Mouse (Mus musculus): ENCODE data around the gene Sirt7.

Gene Sirt7

GRCm38 (mm10) chr11:120641255-120641654 lies 16.2 kb upstream of the Sirt7 start:
- peak in 1 of 2 experiments; percentile 59 for DNase-seq (ENCODE audit: low spot score in 2 of 2)

GRCm38 (mm10) chr11:120634810-120635209 lies 9.8 kb upstream of the Sirt7 start:
- DNase-seq (ENCODE audit: low spot score in 2 of 2): no peak

DNA sequence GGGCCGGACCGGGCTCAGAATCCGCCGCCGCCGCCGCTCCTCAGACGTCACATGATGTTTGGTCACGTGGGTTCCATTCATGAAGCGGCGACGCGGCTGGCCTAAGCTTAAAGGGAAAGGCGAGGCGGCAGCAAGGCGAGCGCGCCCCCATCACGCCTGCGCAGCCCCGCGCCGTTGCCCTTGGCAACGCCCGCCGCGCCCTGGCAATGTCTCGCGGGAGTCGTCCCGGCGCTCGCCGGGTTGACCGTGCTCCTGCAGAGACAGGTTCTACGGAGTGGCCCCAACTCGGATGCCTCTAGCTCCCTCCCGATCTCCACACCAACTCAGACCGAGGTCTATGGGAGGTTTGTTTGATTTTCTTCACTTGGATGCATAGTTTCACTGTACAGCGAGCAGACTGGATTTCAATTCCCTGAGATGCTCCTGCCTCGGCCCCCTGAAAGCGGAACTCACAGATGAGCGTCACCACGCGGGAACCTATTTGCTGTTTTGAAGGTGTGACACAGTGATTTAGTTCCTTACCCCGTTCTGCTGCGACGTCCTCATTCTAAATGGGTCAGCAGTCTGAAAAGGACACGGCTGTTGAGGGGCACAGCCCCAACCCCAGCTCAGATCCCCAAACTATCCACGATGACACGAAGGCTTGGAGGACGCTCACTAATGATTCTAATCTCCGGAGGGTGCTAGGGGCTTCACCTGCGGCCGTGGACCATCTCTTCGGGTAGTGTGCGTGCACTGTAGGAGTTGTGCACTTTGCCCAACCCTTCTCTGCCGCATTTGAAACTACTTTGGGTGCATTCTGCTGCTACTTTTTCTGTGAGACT lies 8.7 kb upstream of the Sirt7 start, which contains the start of gene Mafg:
TSS of gene Mafg (minus strand) at position 81 of the 824 bp plus-strand sequence.
- DNase-seq (ENCODE audit: low spot score in 2 of 2): peak; percentile 91 to 94

DNA sequence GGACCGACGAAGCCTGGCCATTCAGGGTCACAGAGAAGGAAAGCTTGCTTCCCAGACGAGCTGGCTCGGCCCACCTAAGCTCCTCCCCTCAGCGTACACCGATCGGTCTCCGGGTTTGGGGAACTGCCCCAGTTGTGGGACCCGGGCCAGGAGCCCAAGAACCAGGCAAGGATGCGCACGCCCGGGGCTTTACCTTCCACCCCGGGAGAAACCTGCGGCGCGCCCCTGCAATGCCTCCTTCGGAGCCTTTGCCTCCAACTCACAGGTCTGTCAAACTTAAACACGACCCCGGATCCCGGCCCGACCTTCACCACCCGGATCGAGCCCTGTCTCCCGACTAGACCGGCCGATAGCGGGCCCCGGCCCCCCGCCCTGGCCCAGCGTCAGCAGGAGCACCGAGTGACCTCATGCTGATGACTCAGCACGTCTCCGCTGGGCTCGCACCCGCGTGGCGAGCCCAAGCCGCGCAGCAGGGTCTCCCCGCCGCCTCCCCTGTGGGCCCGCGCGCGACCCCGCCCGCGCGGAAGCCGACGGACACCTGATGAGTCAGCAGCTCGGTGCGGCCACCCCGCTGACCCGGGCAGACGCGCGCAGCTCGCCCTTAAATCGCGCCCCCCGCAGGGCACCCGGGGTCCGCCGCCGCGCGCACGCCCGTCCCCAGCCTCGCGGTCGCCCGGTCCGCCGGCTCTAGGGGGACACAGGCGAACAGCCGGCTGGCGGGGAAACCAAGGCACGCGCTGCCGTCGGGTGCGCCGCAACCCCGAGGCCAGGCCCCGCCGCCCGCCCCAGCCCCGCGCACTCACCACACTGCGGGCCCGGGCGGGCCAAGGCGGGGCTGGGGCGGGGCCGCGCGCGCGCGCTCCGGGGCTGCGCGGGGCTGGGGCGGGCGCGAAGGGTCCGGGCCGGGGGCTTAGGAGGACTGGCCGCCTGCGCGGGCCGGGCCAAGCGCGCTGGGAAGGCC lies 7.8 kb upstream of the Sirt7 start:
- DNase-seq (ENCODE audit: low spot score in 2 of 2): peak; percentile 78 to 89

GRCm38 (mm10) chr11:120631726-120632448 lies 6.8 kb upstream of the Sirt7 start:
- peak; percentile 60 to 78 for DNase-seq (ENCODE audit: low spot score in 2 of 2)

GRCm38 (mm10) chr11:120630881-120631725 lies 6.1 kb upstream of the Sirt7 start:
- peak; percentile 30 to 71 for DNase-seq (ENCODE audit: low spot score in 2 of 2)

DNA sequence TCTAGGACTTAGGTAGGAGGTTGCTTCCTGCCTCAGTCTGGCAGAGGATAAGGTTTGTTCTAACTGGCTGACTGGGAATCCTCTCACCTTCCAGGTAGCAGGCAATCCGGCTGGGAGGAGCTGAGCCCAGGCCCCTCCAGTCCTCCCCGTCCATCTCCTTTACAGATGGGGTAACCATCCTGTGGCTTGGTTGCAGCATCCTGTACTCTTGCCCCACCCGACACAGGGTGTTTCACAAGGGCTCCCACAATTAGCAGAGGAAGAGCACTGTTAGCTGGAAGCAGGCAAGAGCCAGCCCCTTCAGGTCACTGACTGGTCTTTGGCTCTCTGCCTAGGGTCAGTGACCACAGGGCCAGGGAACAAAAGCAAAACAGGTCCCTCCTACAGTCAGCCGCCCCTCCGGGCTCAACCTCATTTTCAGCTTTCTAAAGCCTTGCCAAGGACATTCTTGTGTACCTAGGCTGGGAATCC lies 5.4 kb upstream of the Sirt7 start:
- peak; percentile 68 to 80 for DNase-seq (ENCODE audit: low spot score in 2 of 2)

GRCm38 (mm10) chr11:120629911-120630310 lies 4.9 kb upstream of the Sirt7 start:
- peak; percentile 82 to 90 for DNase-seq (ENCODE audit: low spot score in 2 of 2)

GRCm38 (mm10) chr11:120629341-120629730 lies 4.3 kb upstream of the Sirt7 start:
- peak; percentile 79 to 88 for DNase-seq (ENCODE audit: low spot score in 2 of 2)

- DNase-seq (ENCODE audit: low spot score in 2 of 2): peak in 1 of 2 experiments; percentile 67
Observed at GRCm38 (mm10) chr11:120628601-120629340, 3.7 kb upstream of the Sirt7 start.

DNA sequence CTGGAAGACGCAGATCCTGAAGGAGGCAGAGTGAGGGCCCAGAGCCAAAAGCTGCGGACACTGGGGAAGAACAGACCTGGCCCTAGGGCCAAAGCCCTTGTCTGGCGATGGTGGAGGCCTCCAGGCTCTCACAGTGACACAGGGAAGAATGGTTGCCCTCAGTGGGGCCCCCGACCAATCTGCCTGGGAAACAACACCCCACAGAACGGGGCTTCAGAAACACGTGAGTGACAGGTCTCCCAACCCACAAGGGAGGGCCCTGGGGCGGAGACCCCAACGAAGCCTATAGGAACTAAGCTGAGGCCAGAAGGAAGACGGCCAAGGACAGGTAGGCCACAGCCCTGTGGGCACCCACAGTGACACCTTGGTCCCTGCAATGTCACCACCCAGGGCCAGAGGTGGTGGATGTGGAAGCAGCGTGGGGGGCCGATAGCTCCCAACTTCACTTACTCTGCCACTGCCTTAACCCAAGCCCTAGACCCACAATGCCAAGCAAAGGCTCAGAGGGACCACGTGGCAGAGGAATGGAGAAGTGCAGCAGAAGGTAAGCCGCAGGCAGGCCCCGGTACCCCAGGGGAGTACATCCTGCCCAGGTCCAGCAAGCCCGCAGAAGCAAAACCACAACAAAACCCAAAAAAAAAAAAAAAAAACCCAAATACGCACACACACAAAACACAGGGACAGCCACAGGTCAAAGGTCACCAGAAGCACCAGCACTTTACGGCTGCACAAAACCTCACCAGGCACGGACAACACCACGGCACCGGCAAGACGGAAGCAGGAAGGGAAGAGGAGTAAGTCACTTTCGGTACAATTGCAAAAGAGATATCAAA lies 2.6 kb upstream of the Sirt7 start:
- peak; percentile 62 to 81 for DNase-seq (ENCODE audit: low spot score in 2 of 2)

GRCm38 (mm10) chr11:120626785-120627467 lies 1.9 kb upstream of the Sirt7 start:
- DNase-seq (ENCODE audit: low spot score in 2 of 2): peak in 1 of 2 experiments; percentile 63

- DNase-seq (ENCODE audit: low spot score in 2 of 2): peak; percentile 85 to 93
Observed at GRCm38 (mm10) chr11:120624680-120625111, 344 bp downstream of the Sirt7 start.

- peak; percentile 80 to 91 for DNase-seq (ENCODE audit: low spot score in 2 of 2)
Observed at GRCm38 (mm10) chr11:120623961-120624679, 920 bp downstream of the Sirt7 start.

- peak in 1 of 2 experiments; percentile 53 for DNase-seq (ENCODE audit: low spot score in 2 of 2)
Observed at GRCm38 (mm10) chr11:120622805-120623204, 2.2 kb downstream of the Sirt7 start.

- no peak for DNase-seq (ENCODE audit: low spot score in 2 of 2)
Observed at GRCm38 (mm10) chr11:120620195-120620594, 4.8 kb downstream of the Sirt7 start.
